Mouse (Mus musculus): ENCODE results near the gene Coq9. TPM values are rescaled to one million over a fixed set of nuclear protein-coding genes. Genes with fewer than 3 reads are reported as not detected.
A peak's percentile ranks its signal among the peaks of the same experiment; 100 is the strongest.
"Not testable (repeated sequence)": the region's sequence is repeated elsewhere in the genome, so short reads cannot be mapped to it uniquely, and the experiment has no call there.

The Coq9 gene
- polyA plus RNA-seq, 1 experiment: 52.1 TPM

- Histone ChIP-seq H3K27me3 (ENCODE audit: control insufficient read depth, insufficient read depth, low read length) (no peaks in the 10 kb centered on the region), H3K4me1 (ENCODE audit: control insufficient read depth, insufficient read depth, low read length) (0 out of 2 replicates have a peak, but pooled peaks cover 2% of the 10 kb centered on the region), H3K4me3 (ENCODE audit: control insufficient read depth, low read depth, low read length) (no peak overlapping the region), H3K27ac (ENCODE audit: control insufficient read depth, insufficient read depth, low read depth, low read length) (no peak overlapping the region), H3K36me3 (ENCODE audit: control insufficient read depth, insufficient read depth, low read length) (peaks cover 3% of the 10 kb centered on the region)
- TF ChIP-seq CTCF (IDR thresholded peaks at IDR 0.05; ENCODE audit: control insufficient read depth, insufficient read depth, insufficient replicate concordance, low read depth, low read length) (no peak), POLR2A (IDR thresholded peaks at IDR 0.05; ENCODE audit: control insufficient read depth, low read depth, low read length) (no peak)
These were observed 16.7 kb upstream of the Coq9 start for GRCm38 (mm10) chr8:94821381-94821780.

GRCm38 (mm10) chr8:94822637-94823560 is 15.2 kb upstream of the Coq9 start:
- TF ChIP-seq CTCF (IDR thresholded peaks at IDR 0.05; ENCODE audit: control insufficient read depth, insufficient read depth, insufficient replicate concordance, low read depth, low read length) (peak; percentile 57; the same call in 1 of the 2 replicates), POLR2A (IDR thresholded peaks at IDR 0.05; ENCODE audit: control insufficient read depth, low read depth, low read length) (no peak)
- H3K4me3 ChIP-seq (ENCODE audit: control insufficient read depth, low read depth, low read length): no peak overlapping the region
- H3K4me1 ChIP-seq (ENCODE audit: control insufficient read depth, insufficient read depth, low read length): 0 out of 2 replicates have a peak, but pooled peaks cover 2% of the 10 kb centered on the region
- H3K36me3 ChIP-seq (ENCODE audit: control insufficient read depth, insufficient read depth, low read length): peaks cover 4% of the 10 kb centered on the region
- no peak overlapping the region for H3K27ac ChIP-seq (ENCODE audit: control insufficient read depth, insufficient read depth, low read depth, low read length)
- no peaks in the 10 kb centered on the region for H3K27me3 ChIP-seq (ENCODE audit: control insufficient read depth, insufficient read depth, low read length)

- no peak overlapping the region for H3K27ac ChIP-seq (ENCODE audit: control insufficient read depth, insufficient read depth, low read depth, low read length)
- no peaks in the 10 kb centered on the region for H3K27me3 ChIP-seq (ENCODE audit: control insufficient read depth, insufficient read depth, low read length)
- H3K4me3 ChIP-seq (ENCODE audit: control insufficient read depth, low read depth, low read length): no peak overlapping the region
- TF ChIP-seq POLR2A (IDR thresholded peaks at IDR 0.05; ENCODE audit: control insufficient read depth, low read depth, low read length): no peak
- TF ChIP-seq CTCF (IDR thresholded peaks at IDR 0.05; ENCODE audit: control insufficient read depth, insufficient read depth, insufficient replicate concordance, low read depth, low read length): no peak
- H3K36me3 ChIP-seq (ENCODE audit: control insufficient read depth, insufficient read depth, low read length): peaks cover 5% of the 10 kb centered on the region
- 0 out of 2 replicates have a peak, but pooled peaks cover 2% of the 10 kb centered on the region for H3K4me1 ChIP-seq (ENCODE audit: control insufficient read depth, insufficient read depth, low read length)
These were observed 13.0 kb upstream of the Coq9 start for GRCm38 (mm10) chr8:94825170-94825569.

DNA sequence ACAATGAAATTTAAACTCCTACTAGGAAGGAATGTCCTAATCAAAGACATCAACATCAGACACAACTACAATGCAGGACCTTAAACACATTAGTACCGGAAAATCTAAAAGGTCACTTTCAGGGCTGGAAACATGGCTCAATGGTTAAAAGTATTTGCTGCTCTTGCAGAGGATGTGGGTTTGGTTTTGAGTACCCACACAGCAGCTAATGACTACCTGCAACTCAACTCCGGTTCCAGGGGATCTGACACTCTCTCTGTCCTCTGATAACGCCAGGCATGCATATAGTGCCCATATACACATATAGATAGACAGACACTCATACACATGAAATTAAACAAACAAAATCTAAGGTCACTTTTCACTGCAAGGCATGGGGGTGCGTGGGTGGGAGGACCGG is 11.9 kb upstream of the Coq9 start:
- peaks cover 6% of the 10 kb centered on the region for H3K36me3 ChIP-seq (ENCODE audit: control insufficient read depth, insufficient read depth, low read length)

DNA sequence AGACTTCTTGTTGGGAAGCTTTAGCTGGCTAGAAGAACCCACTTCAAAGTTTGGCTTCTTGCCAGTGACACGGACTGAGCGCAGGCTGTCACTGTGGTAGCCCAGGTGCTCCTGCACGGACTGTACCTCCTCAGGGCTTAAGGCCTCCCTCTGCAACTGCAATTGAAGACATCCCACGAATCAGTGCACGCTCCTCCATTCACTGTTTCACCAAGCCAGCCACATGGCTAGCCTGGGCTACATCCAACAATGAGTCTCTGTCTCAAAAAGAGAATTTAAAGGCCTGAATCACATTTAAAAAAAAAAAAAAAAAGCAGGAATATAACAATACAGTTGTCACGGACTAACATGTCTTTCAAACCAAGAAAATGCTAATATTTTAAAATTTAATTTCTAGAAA is 9.8 kb upstream of the Coq9 start:
- H3K36me3 ChIP-seq (ENCODE audit: control insufficient read depth, insufficient read depth, low read length): peaks cover 8% of the 10 kb centered on the region

More for the DNA sequence above, 11.9 kb upstream of the Coq9 start:
- no peak for TF ChIP-seq POLR2A (IDR thresholded peaks at IDR 0.05; ENCODE audit: control insufficient read depth, low read depth, low read length)
- TF ChIP-seq CTCF (IDR thresholded peaks at IDR 0.05; ENCODE audit: control insufficient read depth, insufficient read depth, insufficient replicate concordance, low read depth, low read length): no peak
- Histone ChIP-seq H3K27me3 (ENCODE audit: control insufficient read depth, insufficient read depth, low read length) (no peaks in the 10 kb centered on the region), H3K4me3 (ENCODE audit: control insufficient read depth, low read depth, low read length) (no peak overlapping the region), H3K4me1 (ENCODE audit: control insufficient read depth, insufficient read depth, low read length) (0 out of 2 replicates have a peak, but pooled peaks cover 2% of the 10 kb centered on the region), H3K27ac (ENCODE audit: control insufficient read depth, insufficient read depth, low read depth, low read length) (no peak overlapping the region)

DNA sequence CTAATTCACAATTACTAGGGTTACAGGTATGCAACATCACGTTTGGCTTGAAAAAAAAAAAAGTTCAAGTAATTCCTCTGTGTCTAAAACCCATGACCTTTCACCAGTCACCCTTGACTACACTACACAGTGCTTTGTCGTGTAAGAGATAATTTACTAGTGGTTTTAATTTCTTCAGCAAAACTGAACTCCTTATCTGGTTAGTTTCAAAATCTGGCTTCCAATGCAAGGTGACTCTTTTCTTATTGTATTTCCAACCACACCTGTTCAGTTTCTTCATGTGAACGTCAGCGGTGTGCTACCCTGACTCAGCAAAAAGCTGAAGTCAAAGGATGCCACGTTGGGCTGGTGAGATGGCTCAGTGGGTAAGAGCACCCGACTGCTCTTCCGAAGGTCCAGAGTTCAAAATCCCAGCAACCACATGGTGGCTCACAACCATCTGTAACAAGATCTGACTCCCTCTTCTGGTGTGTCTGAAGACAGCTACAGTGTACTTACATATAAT is 4.2 kb upstream of the Coq9 start:
- not testable (repeated sequence) for H3K4me3 ChIP-seq (ENCODE audit: control insufficient read depth, low read depth, low read length); H3K27me3 ChIP-seq (ENCODE audit: control insufficient read depth, insufficient read depth, low read length); H3K36me3 ChIP-seq (ENCODE audit: control insufficient read depth, insufficient read depth, low read length); H3K27ac ChIP-seq (ENCODE audit: control insufficient read depth, insufficient read depth, low read depth, low read length); H3K4me1 ChIP-seq (ENCODE audit: control insufficient read depth, insufficient read depth, low read length)

More for the DNA sequence above, 9.8 kb upstream of the Coq9 start:
- TF ChIP-seq POLR2A (IDR thresholded peaks at IDR 0.05; ENCODE audit: control insufficient read depth, low read depth, low read length) (no peak), CTCF (IDR thresholded peaks at IDR 0.05; ENCODE audit: control insufficient read depth, insufficient read depth, insufficient replicate concordance, low read depth, low read length) (no peak)
- no peak overlapping the region for H3K27ac ChIP-seq (ENCODE audit: control insufficient read depth, insufficient read depth, low read depth, low read length)
- H3K4me1 ChIP-seq (ENCODE audit: control insufficient read depth, insufficient read depth, low read length): no peaks in the 10 kb centered on the region
- no peaks in the 10 kb centered on the region for H3K27me3 ChIP-seq (ENCODE audit: control insufficient read depth, insufficient read depth, low read length)
- no peak overlapping the region for H3K4me3 ChIP-seq (ENCODE audit: control insufficient read depth, low read depth, low read length)

- not testable (repeated sequence) for H3K27me3 ChIP-seq (ENCODE audit: control insufficient read depth, insufficient read depth, low read length); H3K27ac ChIP-seq (ENCODE audit: control insufficient read depth, insufficient read depth, low read depth, low read length); H3K36me3 ChIP-seq (ENCODE audit: control insufficient read depth, insufficient read depth, low read length); H3K4me1 ChIP-seq (ENCODE audit: control insufficient read depth, insufficient read depth, low read length)
- peak overlapping the region; percentile 5; the same call in 1 of the 2 replicates for H3K4me3 ChIP-seq (ENCODE audit: control insufficient read depth, low read depth, low read length)
These were observed 2.4 kb upstream of the Coq9 start for GRCm38 (mm10) chr8:94835751-94836150.

All from testis, adult 2 months (tissue).